In the genomic region with DNA sequence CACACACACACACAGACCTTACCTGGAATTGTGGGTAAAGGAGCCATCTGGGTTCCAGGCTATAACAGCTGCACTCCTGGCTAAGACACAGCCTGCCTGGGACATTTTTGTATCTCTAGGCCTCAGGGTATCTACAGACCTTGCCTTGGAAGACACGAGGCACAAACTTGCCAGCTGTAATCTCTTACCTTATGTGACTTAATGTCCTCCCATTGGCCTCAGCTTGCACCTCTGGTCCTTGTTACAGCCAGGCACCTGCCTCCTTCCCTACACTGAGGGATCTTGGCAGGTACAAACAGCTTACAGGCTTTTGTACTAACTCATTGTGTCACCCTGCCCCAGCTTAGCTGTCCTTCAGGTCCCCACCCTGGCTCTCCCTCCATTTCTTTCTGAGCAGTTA, we compare ENCODE assay signal across 15 mouse cellular contexts. TPM values are rescaled to one million over a fixed set of nuclear protein-coding genes. Genes with fewer than 3 reads are reported as not detected.
DNase-seq lines count a peak whose midpoint lies in the region; ATAC-seq and TF ChIP-seq lines count a peak whose summit lies in the region.
"Had no signal": no experiment of that assay in that cellular context is flagged by ENCODE, and none has a peak within 500 bp of the region (broad histone marks: within the 10 kb centered on the region; RNA-seq: fewer than 3 reads in every experiment).

No protein-coding gene starts in this region.

- peak; percentile 10 for DNase-seq in embryo, embryonic 10.5 days (ENCODE audit: low spot score)
- DNase-seq in embryo, embryonic 10 days (ENCODE audit: low spot score), result no peak
- DNase-seq in left cerebral cortex, adult 2 months (ENCODE audit: extremely low spot score in 1 of 2, low spot score in 2 of 2), result no peak
- DNase-seq in left cerebral cortex, postnatal 10 days (ENCODE audit: extremely low spot score in 1 of 2, low spot score in 2 of 2), result no peak
- DNase-seq in forebrain, embryonic 14.5 days (ENCODE audit: low spot score), result peak; percentile 15
- DNase-seq in adrenal gland, adult 8-10 months, result no peak
- no peak for DNase-seq in layer of hippocampus, postnatal 10 days (ENCODE audit: low spot score in 2 of 2)
- DNase-seq: cerebellum, postnatal 36 days; thymus, postnatal 36 days had no signal

- H3K36me3 ChIP-seq in forebrain, embryonic 14.5 days (ENCODE audit: control insufficient read depth, insufficient read depth, low read length), result no peaks in the 10 kb centered on the region
- H3K36me3 ChIP-seq: G1E; limb, embryonic 15.5 days had no signal

- H3K4me1 ChIP-seq in forebrain, embryonic 14.5 days (ENCODE audit: control insufficient read depth, insufficient read depth, low read length), result peaks cover 24% of the 10 kb centered on the region

- H3K27ac ChIP-seq in left cerebral cortex, adult 2 months, result peak overlapping the region; percentile 47; the same call in 1 of the 2 replicates
- peak overlapping the region; percentile 45; the same call in 1 of the 2 replicates for H3K27ac ChIP-seq in forebrain, embryonic 14.5 days (ENCODE audit: low read depth, low read length)
- H3K27ac ChIP-seq: kidney, postnatal 0 days; limb, embryonic 15.5 days had no signal

- H3K27me3 ChIP-seq in forebrain, embryonic 14.5 days (replicated peaks; ENCODE audit: control insufficient read depth, insufficient read depth, low read length), result no peaks in the 10 kb centered on the region
- H3K27me3 ChIP-seq: limb, embryonic 15.5 days had no signal

- H3K4me2 ChIP-seq in forebrain, embryonic 14.5 days (ENCODE audit: low read length), result no peak overlapping the region
- H3K4me2 ChIP-seq: limb, embryonic 15.5 days had no signal

- no peak overlapping the region for H3K4me3 ChIP-seq in left cerebral cortex, adult 2 months
- no peak overlapping the region for H3K4me3 ChIP-seq in forebrain, embryonic 14.5 days (ENCODE audit: low read depth, low read length)
- H3K4me3 ChIP-seq: limb, embryonic 15.5 days had no signal

- WGBS in forebrain, embryonic 14.5 days, result 21% methylated on average over 1 of the region's 1 CpGs

- no peaks in the 10 kb centered on the region for H3K9me3 ChIP-seq in forebrain, embryonic 14.5 days (replicated peaks; ENCODE audit: control insufficient read depth, low read length)
- H3K9me3 ChIP-seq: G1E; limb, embryonic 15.5 days had no signal

- no peak overlapping the region for H3K9ac ChIP-seq in forebrain, embryonic 14.5 days (ENCODE audit: low read length)
- H3K9ac ChIP-seq: limb, embryonic 15.5 days had no signal

- ATAC-seq in forebrain, embryonic 14.5 days, result no peak
- ATAC-seq in megakaryocyte-erythroid progenitor cell, adult 5-6 weeks (replicated peaks; ENCODE audit: low FRiP score, low TSS enrichment, poor library complexity, severe bottlenecking), result peak; percentile 35
- ATAC-seq: activated CD4-positive, CD25-positive, alpha-beta regulatory T cell, adult 4 months had no signal

- TF ChIP-seq CTCF in left cerebral cortex, adult 2 months (IDR thresholded peaks at IDR 0.05), result no peak

- intact Hi-C loops in left cerebral cortex, adult 2 months (cut with DNase I), result no loop called here
- intact Hi-C loops in left cerebral cortex, postnatal 10 days (cut with DNase I), result no loop called here

RNA-seq across cellular contexts. Expression of gene Acsl6, which starts 9.0 kb away (rescaled TPM):
- 100 to 1,000 TPM; 200 to 201 TPM for total RNA-seq in left cerebral cortex, adult 2 months (2021)
- total RNA-seq in left cerebral cortex, postnatal 10 days (2021), result 100 to 1,000 TPM; 134 to 136 TPM
- polyA plus RNA-seq in forebrain, embryonic 14.5 days (2014; fragmentation: Nextera tagmentation; extraction: Ambion mirVana), result 22.1 and 32.4 TPM in 2 replicates
- total RNA-seq in megakaryocyte-erythroid progenitor cell, adult 5-6 weeks (2014; fragmentation: Nextera tagmentation), result 11.9 and 22.5 TPM in 2 replicates
- total RNA-seq in megakaryocyte-erythroid progenitor cell, adult 5-6 weeks (2017), result 20.0 and 23.1 TPM in 2 replicates
- 10 to 100 TPM in 1 of 4 experiments, 1 to 10 TPM in 3; 8.0 to 11.3 (median 8.6) TPM for total RNA-seq in adrenal gland, adult 8-10 months (2022)
- 100 to 1,000 TPM; 125 to 132 TPM for total RNA-seq in layer of hippocampus, postnatal 10 days (2021)
- polyA plus RNA-seq: activated CD4-positive, CD25-positive, alpha-beta regulatory T cell, adult 4 months; G1E had no signal

RNA-seq across cellular contexts. Expression of gene Il3, which starts 45.5 kb away (rescaled TPM):
- total RNA-seq in left cerebral cortex, adult 2 months (2021), result not detected
- total RNA-seq in left cerebral cortex, postnatal 10 days (2021), result not detected
- not detected in 2 replicates for polyA plus RNA-seq in forebrain, embryonic 14.5 days (2014; fragmentation: Nextera tagmentation; extraction: Ambion mirVana)
- total RNA-seq in megakaryocyte-erythroid progenitor cell, adult 5-6 weeks (2014; fragmentation: Nextera tagmentation), result not detected in 2 replicates
- not detected in 2 replicates for total RNA-seq in megakaryocyte-erythroid progenitor cell, adult 5-6 weeks (2017)
- not detected for total RNA-seq in adrenal gland, adult 8-10 months (2022)
- total RNA-seq in layer of hippocampus, postnatal 10 days (2021), result not detected
- total RNA-seq: hematopoietic stem cell, adult 5-6 weeks had no signal
- polyA plus RNA-seq: activated CD4-positive, CD25-positive, alpha-beta regulatory T cell, adult 4 months; G1E; kidney, postnatal 0 days; limb, embryonic 15.5 days had no signal

RNA-seq across cellular contexts. Expression of gene Meikin, which starts 57.8 kb away (rescaled TPM):
- total RNA-seq in left cerebral cortex, adult 2 months (2021), result not detected
- not detected for total RNA-seq in left cerebral cortex, postnatal 10 days (2021)
- polyA plus RNA-seq in forebrain, embryonic 14.5 days (2014; fragmentation: Nextera tagmentation; extraction: Ambion mirVana), result not detected in 2 replicates
- not detected in 2 replicates for total RNA-seq in megakaryocyte-erythroid progenitor cell, adult 5-6 weeks (2014; fragmentation: Nextera tagmentation)
- total RNA-seq in megakaryocyte-erythroid progenitor cell, adult 5-6 weeks (2017), result not detected in 2 replicates
- not detected for total RNA-seq in adrenal gland, adult 8-10 months (2022)
- total RNA-seq in layer of hippocampus, postnatal 10 days (2021), result not detected
- total RNA-seq: G1E; hematopoietic stem cell, adult 5-6 weeks had no signal
- polyA plus RNA-seq: activated CD4-positive, CD25-positive, alpha-beta regulatory T cell, adult 4 months; G1E; kidney, postnatal 0 days; limb, embryonic 15.5 days had no signal

Comparison
In these comparisons a context has a peak if more than half of its experiments do, and no peak if none do; other contexts are left out.
1. DNase-seq: peak in embryo, embryonic 10.5 days (single experiment) and forebrain, embryonic 14.5 days (single experiment); none in embryo, embryonic 10 days (single experiment), left cerebral cortex, adult 2 months (0 of 2), left cerebral cortex, postnatal 10 days (0 of 2), adrenal gland, adult 8-10 months (single experiment) and layer of hippocampus, postnatal 10 days (0 of 2).
2. RNA of gene Acsl6, which starts 9.0 kb away (total RNA-seq): 200 to 201 TPM in left cerebral cortex, adult 2 months, 134 to 136 TPM in left cerebral cortex, postnatal 10 days and 125 to 132 TPM in layer of hippocampus, postnatal 10 days; 11.9 to 23.1 TPM in megakaryocyte-erythroid progenitor cell, adult 5-6 weeks and 8.0 to 11.3 TPM in adrenal gland, adult 8-10 months; every median in the first group is over 4 times any median in the second.